Mouse (Mus musculus): ENCODE results near the gene Megf9. TPM values are rescaled to one million over a fixed set of nuclear protein-coding genes. Genes with fewer than 3 reads are reported as not detected.

The Megf9 gene
- polyA plus RNA-seq, 1 experiment from 2014 or later = 8.4 TPM

DNA sequence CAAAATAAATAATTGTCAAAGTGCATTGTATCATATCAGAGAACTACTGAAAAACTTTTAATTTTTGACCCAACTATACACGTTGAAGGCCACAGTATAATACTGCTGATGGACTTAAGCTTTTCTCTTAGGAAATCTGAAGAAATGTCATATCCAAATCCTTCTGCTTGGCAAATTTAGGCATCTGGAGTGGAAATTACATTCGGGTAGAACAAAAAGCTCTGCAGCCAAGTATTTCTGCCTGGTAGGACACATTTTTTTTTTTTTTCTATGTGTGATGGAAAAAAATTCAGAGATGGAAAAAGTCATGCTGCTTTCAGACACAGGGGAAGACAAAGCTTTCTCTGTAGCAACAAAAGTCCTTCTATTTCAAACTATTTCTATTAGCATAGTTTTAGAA lies 63.4 kb downstream of the Megf9 start:
- no peaks in the 10 kb centered on the region for H3K36me3 ChIP-seq (ENCODE audit: control insufficient read depth, insufficient read depth, low read length)
- no peak overlapping the region for H3K9ac ChIP-seq (ENCODE audit: low read length)
- WGBS = 73% methylated on average over 2 of the region's 2 CpGs
- H3K4me3 ChIP-seq (replicated peaks; ENCODE audit: low read length) = no peak overlapping the region
- no peaks in the 10 kb centered on the region for H3K4me1 ChIP-seq (ENCODE audit: control insufficient read depth, insufficient read depth, low read length)
- H3K27me3 ChIP-seq (ENCODE audit: control insufficient read depth, insufficient read depth, low read length) = no peaks in the 10 kb centered on the region
- H3K4me2 ChIP-seq (ENCODE audit: low read depth, low read length) = no peak overlapping the region
- no peak for ATAC-seq (ENCODE audit: insufficient read depth, low FRiP score)
- H3K9me3 ChIP-seq (replicated peaks; ENCODE audit: control insufficient read depth, low read length) = no peaks in the 10 kb centered on the region
- no peak overlapping the region for H3K27ac ChIP-seq (ENCODE audit: low read length)

DNA sequence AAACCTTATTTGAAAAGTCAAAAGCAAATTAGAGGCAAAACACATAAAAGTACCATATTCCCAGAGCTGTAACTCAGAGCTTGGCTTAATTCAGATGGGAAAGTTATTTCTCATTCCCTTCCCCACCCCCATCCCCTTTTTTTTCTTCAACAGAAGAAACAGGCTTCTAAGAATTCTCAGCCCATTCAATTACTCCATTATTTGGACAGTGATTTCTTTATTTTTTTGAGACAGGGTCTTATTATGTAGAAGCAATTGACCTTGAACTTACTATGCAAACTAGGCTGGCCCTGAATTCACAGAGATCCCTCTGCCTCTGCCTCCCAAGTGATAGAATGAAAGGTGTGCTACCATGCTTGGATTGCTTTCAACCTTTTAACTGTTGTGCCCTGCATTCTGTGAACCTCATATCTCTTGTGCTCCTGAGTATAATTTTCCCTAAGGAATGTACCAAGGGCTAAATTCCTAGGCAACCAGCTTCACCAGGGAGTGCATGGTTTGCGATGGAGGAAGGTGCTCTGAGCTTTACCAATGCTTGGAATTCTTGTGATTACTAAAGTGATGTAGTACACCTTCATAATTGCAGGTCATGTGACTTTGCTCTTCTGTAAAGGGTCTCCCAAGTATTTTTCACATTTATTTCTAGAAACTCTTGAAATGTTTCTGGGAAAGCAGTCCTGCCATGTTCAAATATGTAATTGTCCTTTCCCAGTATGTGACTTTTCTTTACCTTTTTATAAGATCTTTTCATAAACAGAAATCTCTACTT lies 68.7 kb downstream of the Megf9 start:
- H3K36me3 ChIP-seq (ENCODE audit: control insufficient read depth, insufficient read depth, low read length) = no peaks in the 10 kb centered on the region
- 89% methylated on average over 1 of the region's 1 CpGs for WGBS
- H3K27me3 ChIP-seq (ENCODE audit: control insufficient read depth, insufficient read depth, low read length) = no peaks in the 10 kb centered on the region
- H3K4me3 ChIP-seq (replicated peaks; ENCODE audit: low read length) = no peak overlapping the region
- H3K4me2 ChIP-seq (ENCODE audit: low read depth, low read length) = no peak overlapping the region
- H3K9me3 ChIP-seq (replicated peaks; ENCODE audit: control insufficient read depth, low read length) = no peaks in the 10 kb centered on the region
- no peak for ATAC-seq (ENCODE audit: insufficient read depth, low FRiP score)
- H3K9ac ChIP-seq (ENCODE audit: low read length) = no peak overlapping the region
- no peak overlapping the region for H3K27ac ChIP-seq (ENCODE audit: low read length)
- H3K4me1 ChIP-seq (ENCODE audit: control insufficient read depth, insufficient read depth, low read length) = no peaks in the 10 kb centered on the region

DNA sequence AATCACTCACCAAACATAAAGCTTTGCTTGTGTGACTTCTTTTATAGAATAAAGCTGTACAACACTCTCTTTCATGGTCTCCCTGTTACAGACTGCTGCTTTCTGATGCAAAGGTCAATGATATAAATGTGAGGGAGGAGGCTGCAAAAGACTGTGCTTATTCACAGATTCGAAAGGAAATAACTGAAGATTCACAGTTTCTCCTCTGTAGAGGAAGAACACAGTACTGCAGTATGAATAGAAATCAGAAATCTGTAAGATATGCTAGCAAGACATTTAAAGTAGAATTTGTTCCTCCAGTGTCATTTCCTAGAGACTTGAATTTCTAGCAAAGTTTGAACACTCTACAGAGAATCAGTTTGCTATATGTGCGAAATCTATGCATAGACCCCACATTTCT lies 71.5 kb downstream of the Megf9 start:
- no peak overlapping the region for H3K9ac ChIP-seq (ENCODE audit: low read length)
- no peaks in the 10 kb centered on the region for H3K4me1 ChIP-seq (ENCODE audit: control insufficient read depth, insufficient read depth, low read length)
- H3K27ac ChIP-seq (ENCODE audit: low read length) = no peak overlapping the region
- WGBS = 79% methylated on average over 2 of the region's 2 CpGs
- H3K4me2 ChIP-seq (ENCODE audit: low read depth, low read length) = no peak overlapping the region
- H3K36me3 ChIP-seq (ENCODE audit: control insufficient read depth, insufficient read depth, low read length) = no peaks in the 10 kb centered on the region
- H3K27me3 ChIP-seq (ENCODE audit: control insufficient read depth, insufficient read depth, low read length) = no peaks in the 10 kb centered on the region
- no peak overlapping the region for H3K4me3 ChIP-seq (replicated peaks; ENCODE audit: low read length)
- ATAC-seq (ENCODE audit: insufficient read depth, low FRiP score) = no peak
- H3K9me3 ChIP-seq (replicated peaks; ENCODE audit: control insufficient read depth, low read length) = no peaks in the 10 kb centered on the region

DNA sequence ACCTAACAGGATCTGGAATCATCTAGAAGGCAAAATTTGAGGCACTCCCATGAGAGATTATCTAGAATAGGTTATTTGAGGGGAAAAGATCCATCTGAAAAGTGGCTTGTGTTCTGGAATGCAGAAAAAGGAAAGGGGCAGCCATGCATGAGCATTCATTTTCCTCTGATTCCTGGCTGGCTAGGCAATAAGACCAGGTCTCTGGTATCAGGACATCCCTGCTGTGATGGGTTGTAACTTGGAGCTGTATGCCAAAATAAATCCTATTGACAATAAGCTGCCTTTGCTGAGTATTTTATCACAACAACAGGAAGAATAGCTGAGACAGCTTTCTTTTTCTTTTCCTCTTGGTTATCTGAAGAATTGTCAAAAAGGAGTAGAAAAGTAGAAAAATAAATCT lies 73.4 kb downstream of the Megf9 start:
- no peak overlapping the region for H3K9ac ChIP-seq (ENCODE audit: low read length)
- H3K27me3 ChIP-seq (ENCODE audit: control insufficient read depth, insufficient read depth, low read length) = no peaks in the 10 kb centered on the region
- no peaks in the 10 kb centered on the region for H3K36me3 ChIP-seq (ENCODE audit: control insufficient read depth, insufficient read depth, low read length)
- H3K27ac ChIP-seq (ENCODE audit: low read length) = no peak overlapping the region
- H3K4me2 ChIP-seq (ENCODE audit: low read depth, low read length) = no peak overlapping the region
- no peak for ATAC-seq (ENCODE audit: insufficient read depth, low FRiP score)
- H3K4me3 ChIP-seq (replicated peaks; ENCODE audit: low read length) = no peak overlapping the region
- H3K9me3 ChIP-seq (replicated peaks; ENCODE audit: control insufficient read depth, low read length) = no peaks in the 10 kb centered on the region
- no peaks in the 10 kb centered on the region for H3K4me1 ChIP-seq (ENCODE audit: control insufficient read depth, insufficient read depth, low read length)

DNA sequence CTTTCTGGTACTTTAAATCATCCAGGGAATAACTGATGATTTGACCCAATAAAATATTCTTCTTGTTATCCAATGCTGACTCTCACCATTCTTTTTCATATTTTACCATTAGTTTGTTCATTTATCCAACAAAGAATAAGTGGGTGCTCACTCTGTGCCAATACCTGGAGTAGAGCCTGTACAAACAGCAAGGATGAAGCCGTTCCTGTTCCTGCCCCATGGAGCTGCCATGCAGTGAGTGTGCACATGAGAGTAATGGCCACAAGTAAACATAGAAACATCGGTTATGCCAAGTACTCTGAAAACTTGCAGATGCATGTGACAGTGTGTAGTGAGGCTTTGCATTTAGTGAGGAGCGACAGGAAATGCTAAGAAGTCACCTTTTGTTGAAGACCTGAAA lies 82.6 kb downstream of the Megf9 start:
- Histone ChIP-seq H3K36me3 (ENCODE audit: control insufficient read depth, insufficient read depth, low read length) (no peaks in the 10 kb centered on the region), H3K4me3 (replicated peaks; ENCODE audit: low read length) (no peak overlapping the region), H3K27ac (ENCODE audit: low read length) (no peak overlapping the region), H3K9me3 (replicated peaks; ENCODE audit: control insufficient read depth, low read length) (no peaks in the 10 kb centered on the region), H3K27me3 (ENCODE audit: control insufficient read depth, insufficient read depth, low read length) (no peaks in the 10 kb centered on the region), H3K4me1 (ENCODE audit: control insufficient read depth, insufficient read depth, low read length) (no peaks in the 10 kb centered on the region), H3K9ac (ENCODE audit: low read length) (no peak overlapping the region), H3K4me2 (ENCODE audit: low read depth, low read length) (no peak overlapping the region)
- no peak for ATAC-seq (ENCODE audit: insufficient read depth, low FRiP score)
- WGBS = 70% methylated on average over 3 of the region's 3 CpGs

DNA sequence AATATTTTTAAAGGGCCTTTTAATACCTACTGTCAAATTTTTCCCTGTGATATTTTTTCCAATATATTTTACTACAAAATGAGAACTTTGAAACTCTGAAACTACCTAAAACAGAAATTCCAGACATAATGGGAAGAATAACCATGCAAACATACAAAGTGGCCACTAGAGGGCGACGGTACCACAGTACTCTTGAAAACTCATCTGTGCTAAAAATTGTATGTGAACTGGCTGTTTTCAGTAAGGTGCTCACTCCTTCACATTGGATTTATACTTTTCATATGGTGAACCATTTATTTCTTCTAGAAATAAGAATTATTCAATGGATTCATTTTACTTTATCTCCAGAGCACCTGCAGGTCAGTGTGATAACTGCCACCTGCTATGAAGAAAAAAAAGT lies 83.0 kb downstream of the Megf9 start:
- Histone ChIP-seq H3K4me3 (replicated peaks; ENCODE audit: low read length) (no peak overlapping the region), H3K27ac (ENCODE audit: low read length) (no peak overlapping the region), H3K4me1 (ENCODE audit: control insufficient read depth, insufficient read depth, low read length) (no peaks in the 10 kb centered on the region), H3K9me3 (replicated peaks; ENCODE audit: control insufficient read depth, low read length) (no peaks in the 10 kb centered on the region), H3K9ac (ENCODE audit: low read length) (no peak overlapping the region), H3K4me2 (ENCODE audit: low read depth, low read length) (no peak overlapping the region), H3K27me3 (ENCODE audit: control insufficient read depth, insufficient read depth, low read length) (no peaks in the 10 kb centered on the region), H3K36me3 (ENCODE audit: control insufficient read depth, insufficient read depth, low read length) (no peaks in the 10 kb centered on the region)
- no peak for ATAC-seq (ENCODE audit: insufficient read depth, low FRiP score)
- WGBS = 1% methylated on average over 2 of the region's 2 CpGs

DNA sequence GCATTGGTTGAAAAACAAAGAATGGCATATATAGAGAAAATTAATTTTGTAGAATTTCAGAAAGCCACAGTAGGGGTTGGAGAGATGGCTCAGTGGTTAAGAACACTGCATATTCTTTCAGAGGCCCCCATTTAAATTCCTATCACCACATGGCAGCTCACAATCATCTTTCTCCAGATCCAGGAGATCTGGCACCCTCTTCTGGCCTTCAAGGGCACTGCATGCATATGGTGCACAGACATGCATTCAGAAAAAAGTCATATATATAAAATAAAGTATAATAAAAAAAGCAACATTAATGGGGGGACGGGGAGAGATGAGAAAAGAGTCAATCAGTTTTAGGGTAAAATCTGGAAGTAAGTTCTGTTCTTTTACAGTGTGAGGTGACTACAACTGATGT lies 85.1 kb downstream of the Megf9 start:
- Histone ChIP-seq H3K4me2 (ENCODE audit: low read depth, low read length) (no peak overlapping the region), H3K27ac (ENCODE audit: low read length) (no peak overlapping the region), H3K4me1 (ENCODE audit: control insufficient read depth, insufficient read depth, low read length) (no peaks in the 10 kb centered on the region), H3K9me3 (replicated peaks; ENCODE audit: control insufficient read depth, low read length) (no peaks in the 10 kb centered on the region), H3K27me3 (ENCODE audit: control insufficient read depth, insufficient read depth, low read length) (no peaks in the 10 kb centered on the region), H3K4me3 (replicated peaks; ENCODE audit: low read length) (no peak overlapping the region), H3K9ac (ENCODE audit: low read length) (no peak overlapping the region), H3K36me3 (ENCODE audit: control insufficient read depth, insufficient read depth, low read length) (no peaks in the 10 kb centered on the region)
- ATAC-seq (ENCODE audit: insufficient read depth, low FRiP score) = no peak
- WGBS = 91% methylated on average over 1 of the region's 1 CpGs

DNA sequence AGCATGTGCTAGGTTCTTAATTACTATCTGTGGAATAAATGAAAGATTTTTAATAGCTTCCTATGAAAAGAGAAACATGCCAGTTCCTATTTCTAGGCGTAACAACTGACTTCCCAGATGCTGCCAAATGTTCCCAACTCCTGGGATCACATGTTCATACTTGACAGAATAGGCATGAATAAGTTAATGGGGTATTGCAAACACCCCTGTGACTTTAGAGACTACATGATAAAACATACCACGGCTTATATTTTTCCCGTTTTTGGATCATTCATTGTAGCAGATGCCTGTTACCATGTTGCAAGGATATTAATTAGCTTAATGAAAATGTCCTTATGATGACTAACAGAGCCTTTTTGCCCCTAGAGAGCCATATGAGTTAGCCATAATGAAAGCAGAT lies 88.0 kb downstream of the Megf9 start:
- Histone ChIP-seq H3K9me3 (replicated peaks; ENCODE audit: control insufficient read depth, low read length) (no peaks in the 10 kb centered on the region), H3K4me3 (replicated peaks; ENCODE audit: low read length) (no peak overlapping the region), H3K9ac (ENCODE audit: low read length) (no peak overlapping the region), H3K27ac (ENCODE audit: low read length) (no peak overlapping the region), H3K4me1 (ENCODE audit: control insufficient read depth, insufficient read depth, low read length) (no peaks in the 10 kb centered on the region), H3K27me3 (ENCODE audit: control insufficient read depth, insufficient read depth, low read length) (no peaks in the 10 kb centered on the region), H3K4me2 (ENCODE audit: low read depth, low read length) (no peak overlapping the region), H3K36me3 (ENCODE audit: control insufficient read depth, insufficient read depth, low read length) (no peaks in the 10 kb centered on the region)
- no peak for ATAC-seq (ENCODE audit: insufficient read depth, low FRiP score)
- WGBS = 85% methylated on average over 3 of the region's 3 CpGs

DNA sequence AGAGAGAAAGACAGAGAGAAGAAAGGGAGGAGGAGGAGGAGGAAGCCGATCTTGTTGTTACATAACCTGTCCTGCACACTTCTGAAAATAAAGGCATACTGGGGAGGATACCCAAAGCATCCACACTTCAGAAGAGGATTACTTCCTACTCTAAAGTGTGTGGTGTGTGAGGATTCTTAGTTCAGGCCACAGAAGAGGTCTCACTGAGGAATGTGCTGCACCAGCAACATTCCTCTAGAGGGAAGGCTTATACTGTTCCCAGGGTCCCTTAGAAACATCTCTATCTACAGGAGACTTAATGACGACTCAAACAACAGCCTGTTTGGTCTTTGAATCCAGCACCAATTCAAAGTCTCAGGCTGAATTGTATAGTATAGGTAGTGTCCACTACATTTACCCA lies 114.6 kb downstream of the Megf9 start:
- Histone ChIP-seq H3K4me1 (ENCODE audit: control insufficient read depth, insufficient read depth, low read length) (no peaks in the 10 kb centered on the region), H3K4me2 (ENCODE audit: low read depth, low read length) (no peak overlapping the region), H3K9me3 (replicated peaks; ENCODE audit: control insufficient read depth, low read length) (no peaks in the 10 kb centered on the region), H3K27ac (ENCODE audit: low read length) (no peak overlapping the region), H3K27me3 (ENCODE audit: control insufficient read depth, insufficient read depth, low read length) (no peaks in the 10 kb centered on the region), H3K4me3 (replicated peaks; ENCODE audit: low read length) (no peak overlapping the region), H3K36me3 (ENCODE audit: control insufficient read depth, insufficient read depth, low read length) (no peaks in the 10 kb centered on the region), H3K9ac (ENCODE audit: low read length) (no peak overlapping the region)
- ATAC-seq (ENCODE audit: insufficient read depth, low FRiP score) = no peak
- WGBS = 60% methylated on average over 2 of the region's 2 CpGs

Measured in stomach, embryonic 16.5 days (tissue).